Mouse (Mus musculus) bone marrow macrophage, adult 2 months (primary cell): ENCODE data around the gene Pias4.

Experiments used
- CTCF ChIP-seq: IDR thresholded peaks from 2 replicates; pipeline ENCODE4 v1.5.1; 2012; ENCODE audit warnings: low read depth, mild to moderate bottlenecking, low read length, moderate library complexity
- POLR2A ChIP-seq: IDR thresholded peaks from 2 replicates; pipeline ENCODE4 v1.6.1; 2012; ENCODE audit warnings: mild to moderate bottlenecking, low read depth, low read length, borderline replicate concordance

- TF ChIP-seq POLR2A (no peak), CTCF (no peak)
These were observed 21.9 kb downstream of the Pias4 start for GRCm38 (mm10) chr10:81145778-81146177.
